Comparison of ENCODE assay signal across 8 mouse cellular contexts in genomic region chr6:30048501-30049353, GRCm38 (mm10). TPM values are rescaled to one million over a fixed set of nuclear protein-coding genes. Genes with fewer than 3 reads are reported as not detected.
DNase-seq lines count a peak whose midpoint lies in the region; ATAC-seq lines count a peak whose summit lies in the region.

No protein-coding gene starts in this region.

- ATAC-seq in activated CD4-positive, CD25-positive, alpha-beta regulatory T cell, adult 4 months: peak; percentile 25
- peak; percentile 3; the same call in 1 of the 2 replicates for ATAC-seq in hindbrain, embryonic 15.5 days (ENCODE audit: low FRiP score, low read depth)

- DNase-seq in cerebellum, postnatal 36 days: peak; percentile 51 to 65
- peak; percentile 24 for DNase-seq in gastrocnemius, adult 18-20 months (ENCODE audit: low spot score)
- peak; percentile 33 to 63 for DNase-seq in left cerebral cortex, adult 8-10 months (ENCODE audit: low spot score in 2 of 2)
- peak; percentile 76 for DNase-seq in right cerebral cortex, postnatal 14 days
- peak; percentile 56 for DNase-seq in urinary bladder, postnatal 14 days (ENCODE audit: low spot score)

- peak overlapping the region; percentile 99 for H3K4me3 ChIP-seq in hindbrain, embryonic 15.5 days
- H3K4me3 ChIP-seq in megakaryocyte, embryonic 14.5 days (replicated peaks): peak overlapping the region; percentile 96

- H3K36me3 ChIP-seq in hindbrain, embryonic 15.5 days: no peaks in the 10 kb centered on the region
- H3K36me3 ChIP-seq in megakaryocyte, embryonic 14.5 days (replicated peaks; ENCODE audit: low read length): peaks cover 11% of the 10 kb centered on the region

- H3K27ac ChIP-seq in hindbrain, embryonic 15.5 days (replicated peaks): peak overlapping the region; percentile 100

- H3K27me3 ChIP-seq in hindbrain, embryonic 15.5 days: no peaks in the 10 kb centered on the region
- H3K27me3 ChIP-seq in megakaryocyte, embryonic 14.5 days (replicated peaks): no peaks in the 10 kb centered on the region

- H3K4me2 ChIP-seq in hindbrain, embryonic 15.5 days: peak overlapping the region; percentile 62

- peak overlapping the region; percentile 98 for H3K9ac ChIP-seq in hindbrain, embryonic 15.5 days

- H3K9me3 ChIP-seq in hindbrain, embryonic 15.5 days: no peaks in the 10 kb centered on the region
- H3K9me3 ChIP-seq in megakaryocyte, embryonic 14.5 days: no peaks in the 10 kb centered on the region

- peaks cover 42% of the 10 kb centered on the region for H3K4me1 ChIP-seq in hindbrain, embryonic 15.5 days (replicated peaks)
- peaks cover 58% of the 10 kb centered on the region for H3K4me1 ChIP-seq in megakaryocyte, embryonic 14.5 days

- 1% methylated on average over 52 of the region's 54 CpGs for WGBS in hindbrain, embryonic 15.5 days

RNA-seq across cellular contexts. Expression of gene Nrf1, which starts 0.9 kb away (rescaled TPM):
- 10 to 100 TPM; 72.8 to 78.3 TPM for polyA plus RNA-seq in activated CD4-positive, CD25-positive, alpha-beta regulatory T cell, adult 4 months (2017; shearing (Covaris generic))
- 10 to 100 TPM in 1 of 2 experiments, 1 to 10 TPM in 1; 9.8 to 10.8 TPM for total RNA-seq in gastrocnemius, adult 18-20 months (2021)
- 36.5 and 38.0 TPM in 2 replicates for polyA plus RNA-seq in hindbrain, embryonic 15.5 days (2015; fragmentation: Nextera tagmentation; extraction: Ambion mirVana)
- 10 to 100 TPM; 20.4 to 25.0 (median 22.4) TPM for total RNA-seq in left cerebral cortex, adult 8-10 months (2022)
- 2.7 and 7.3 TPM in 2 replicates for polyA plus RNA-seq in megakaryocyte, embryonic 14.5 days (2012; ENCODE audit: insufficient read depth, low replicate concordance)

Comparison
In these comparisons a context has a peak if more than half of its experiments do, and no peak if none do; other contexts are left out.
1. Peak in every context shown above with its lines: DNase-seq, ATAC-seq, H3K4me3 ChIP-seq and H3K27ac ChIP-seq.
2. DNase-seq: peak in every context shown above with its lines; median percentile 76 in right cerebral cortex, postnatal 14 days; 58 in cerebellum, postnatal 36 days; 56 in urinary bladder, postnatal 14 days; 48 in left cerebral cortex, adult 8-10 months; 24 in gastrocnemius, adult 18-20 months.